Mouse (Mus musculus) left cerebral cortex, postnatal 36 days (tissue): ENCODE data around the gene Dcst1. TPM values are rescaled to one million over a fixed set of nuclear protein-coding genes. Genes with fewer than 3 reads are reported as not detected.

Experiments used
- DNase-seq, 2 experiments: peaks; one replicate each; pipeline ENCODE4 v3.0.0; 2021 to 2022; ENCODE audit warnings: low spot score in 2 of 2, mixed read lengths in 1 of 2
- intact Hi-C: fragments of 180-260 bp; cut with DNase I; formaldehyde crosslinking; loops from one replicate; pipeline ENCODE4 v1.15.1; 2025
- total RNA-seq, 2 experiments: library from RNA; stranded (reverse); gene quantifications; 2 replicates each; pipeline ENCODE4 v1.2.3; 2021

Dcst1 gene
- total RNA-seq, 2 experiments from 2014 or later: not detected

DNA sequence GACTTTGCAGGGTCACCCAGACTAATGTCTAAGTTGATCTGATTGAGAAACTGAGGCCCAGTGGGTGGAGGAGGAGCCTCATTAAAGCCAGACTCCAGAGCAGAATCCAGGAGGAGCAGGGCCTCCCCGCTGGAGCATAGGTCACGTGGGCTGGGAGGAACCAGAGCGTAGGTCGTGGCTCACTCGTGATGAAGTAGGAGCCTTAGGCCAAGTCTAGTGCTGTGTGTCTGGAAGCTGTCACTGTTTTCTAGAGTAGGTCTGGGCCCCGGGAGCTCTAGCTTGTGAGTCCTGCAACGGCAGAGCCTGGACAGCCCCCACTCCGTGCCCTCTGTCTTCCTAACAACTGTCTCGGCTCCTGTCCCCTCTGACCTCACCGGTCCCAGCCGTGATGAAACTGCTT, 2.3 kb upstream of the Dcst1 start:
- DNase-seq: no peak
- intact Hi-C loops: no loop called here

DNA sequence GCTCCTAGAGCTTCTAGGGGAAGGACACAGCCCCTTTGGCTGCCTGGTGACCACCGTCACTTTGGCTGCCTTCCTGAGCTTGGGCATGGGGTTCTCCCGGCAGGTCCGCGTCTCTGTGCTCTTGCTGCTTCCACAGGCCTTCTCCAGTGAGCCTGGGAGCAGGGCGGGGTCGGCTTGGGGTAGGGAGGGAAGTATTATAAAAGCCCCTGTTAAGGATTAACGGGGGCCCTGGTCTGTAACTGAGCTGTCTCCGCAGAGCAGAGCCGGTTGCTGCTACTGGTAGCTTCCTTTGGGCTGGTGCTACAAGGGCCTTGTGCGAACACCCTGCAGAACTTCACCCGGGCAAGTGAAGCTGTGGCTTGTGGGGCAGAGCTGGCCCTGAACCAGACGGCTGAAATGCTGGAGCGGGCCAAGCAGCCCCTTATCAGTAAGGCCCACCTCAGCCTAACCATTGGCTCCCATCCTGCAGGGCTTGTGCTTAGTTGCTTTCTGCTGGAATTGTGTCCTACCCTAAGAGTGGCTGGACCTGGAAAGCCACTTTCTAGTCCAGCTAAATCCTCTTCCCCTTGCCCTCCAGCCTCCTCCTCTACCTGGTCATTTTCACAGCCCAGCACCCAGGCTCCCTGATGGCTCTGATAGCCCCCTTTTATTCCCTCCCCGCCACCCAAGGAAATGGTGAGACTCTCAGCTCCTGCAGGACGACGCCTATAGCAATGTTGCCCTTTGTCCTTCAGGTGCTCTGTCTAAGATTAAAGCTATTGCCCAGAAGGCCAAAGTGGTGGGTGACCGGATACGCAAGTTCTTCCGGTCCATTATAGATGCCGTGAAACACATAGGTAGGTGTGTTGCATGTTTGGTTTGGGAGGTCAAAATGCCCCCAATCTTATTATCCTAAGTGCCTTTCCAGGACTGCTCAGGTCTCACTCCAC, 697 bp upstream of the Dcst1 start:
- intact Hi-C loops: no loop called here
- no peak for DNase-seq

DNA sequence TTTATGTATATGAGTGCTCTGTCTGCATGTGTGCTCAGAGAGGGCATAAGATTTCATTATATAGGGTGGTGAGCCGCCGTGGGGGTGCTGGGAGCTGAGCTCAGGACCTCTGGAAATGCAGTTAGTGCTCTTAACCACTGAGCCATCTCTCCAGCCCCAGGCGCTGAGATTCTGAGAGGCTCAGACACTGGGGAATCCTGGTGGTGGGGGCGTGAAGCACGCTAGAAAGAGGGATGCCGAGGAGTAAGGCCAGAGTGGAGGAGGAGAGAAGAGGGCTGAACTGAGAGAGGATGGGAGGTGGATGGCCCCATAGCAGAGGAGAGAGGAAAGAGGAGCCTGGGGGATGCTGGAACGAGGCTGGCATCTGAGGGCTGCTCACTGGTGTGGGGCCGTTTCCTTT, 422 bp downstream of the Dcst1 start:
- intact Hi-C loops: no loop called here

DNA sequence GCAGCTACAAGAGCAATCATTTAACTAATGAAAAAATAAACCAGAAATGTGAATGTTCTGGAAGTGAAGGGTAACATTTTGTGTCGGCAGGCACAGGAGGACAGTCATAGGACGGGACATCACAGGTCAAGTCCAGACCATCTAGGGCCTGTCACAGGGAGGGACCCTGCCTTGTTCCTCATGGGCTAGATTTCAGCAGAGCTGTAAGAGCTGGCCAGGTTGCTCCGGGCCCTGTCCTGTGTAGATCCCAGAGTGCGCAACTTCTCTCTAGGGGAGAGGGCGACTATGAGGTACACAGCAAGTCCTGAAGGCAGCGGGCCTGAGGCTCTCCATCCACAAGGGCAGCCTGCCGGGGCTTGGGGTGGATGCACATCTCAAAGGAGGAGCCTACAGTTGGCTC, 3.4 kb downstream of the Dcst1 start, which contains the start of gene Dcst2:
Dcst2 (plus strand) TSS at position 301 of the 400 bp plus-strand sequence.
- no peak for DNase-seq
- intact Hi-C loops: no loop called here

More for the DNA sequence above, 422 bp downstream of the Dcst1 start:
- no peak for DNase-seq

DNA sequence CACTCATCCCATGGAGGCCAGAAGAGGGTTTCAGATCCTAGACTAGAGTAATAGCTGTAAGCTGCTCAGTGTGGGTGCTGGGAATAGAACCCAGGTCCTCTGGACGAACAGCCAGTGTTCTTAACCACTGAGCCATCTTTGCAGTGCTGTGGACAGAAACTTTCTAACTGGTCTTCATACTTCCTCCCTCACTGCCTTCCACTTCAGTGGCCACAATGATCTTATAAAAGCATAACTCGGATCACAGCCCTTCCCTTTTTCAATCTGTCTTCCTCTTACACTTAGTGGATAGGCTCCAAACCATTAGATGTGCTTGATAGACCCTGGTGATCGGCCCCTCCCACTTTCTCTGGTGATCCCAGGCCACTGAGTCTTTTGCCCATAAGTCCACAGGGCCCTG, 4.8 kb downstream of the Dcst1 start:
- no peak for DNase-seq
- intact Hi-C loops: no loop called here

DNA sequence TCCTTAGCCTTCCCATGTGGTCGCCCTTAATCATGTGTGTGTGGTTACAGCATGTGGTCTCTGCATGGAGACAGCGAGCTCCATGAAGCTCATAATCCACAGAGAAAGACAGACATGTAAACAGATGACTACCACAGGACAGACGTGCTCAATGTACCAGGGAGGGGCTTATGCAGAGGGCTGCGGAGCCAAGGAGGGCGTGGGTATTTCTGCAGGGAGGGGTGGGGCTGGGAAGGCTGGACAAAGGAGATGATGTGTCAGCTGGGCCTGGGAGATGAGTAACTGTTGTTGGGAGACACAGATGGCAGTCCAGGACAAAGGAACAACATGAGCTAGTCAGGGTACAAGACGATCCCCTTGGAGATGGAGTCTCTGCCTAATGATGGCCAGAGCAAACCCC, 5.4 kb downstream of the Dcst1 start:
- intact Hi-C loops: no loop called here

DNA sequence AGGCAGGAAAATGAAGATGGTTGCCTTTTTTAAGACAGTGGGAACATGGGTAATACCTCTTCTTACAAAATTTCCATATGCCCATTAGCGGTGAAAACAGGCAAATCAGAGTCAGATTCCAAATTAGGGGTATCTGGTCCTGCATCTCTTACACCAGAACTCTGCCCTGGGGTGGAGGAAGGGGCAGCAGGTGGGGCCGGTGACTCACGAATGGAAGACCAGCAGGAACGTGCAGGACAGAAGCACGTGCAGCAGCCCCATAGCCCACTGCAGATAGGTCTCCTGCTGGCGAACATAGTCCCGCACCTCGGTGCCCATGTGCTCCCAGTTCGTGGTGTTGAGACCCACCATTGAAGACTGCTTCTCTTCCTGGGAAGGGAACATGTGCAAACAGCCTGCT, 9.0 kb downstream of the Dcst1 start:
- DNase-seq: no peak
- intact Hi-C loops: no loop called here

More for the DNA sequence above, 5.4 kb downstream of the Dcst1 start:
- DNase-seq: no peak

DNA sequence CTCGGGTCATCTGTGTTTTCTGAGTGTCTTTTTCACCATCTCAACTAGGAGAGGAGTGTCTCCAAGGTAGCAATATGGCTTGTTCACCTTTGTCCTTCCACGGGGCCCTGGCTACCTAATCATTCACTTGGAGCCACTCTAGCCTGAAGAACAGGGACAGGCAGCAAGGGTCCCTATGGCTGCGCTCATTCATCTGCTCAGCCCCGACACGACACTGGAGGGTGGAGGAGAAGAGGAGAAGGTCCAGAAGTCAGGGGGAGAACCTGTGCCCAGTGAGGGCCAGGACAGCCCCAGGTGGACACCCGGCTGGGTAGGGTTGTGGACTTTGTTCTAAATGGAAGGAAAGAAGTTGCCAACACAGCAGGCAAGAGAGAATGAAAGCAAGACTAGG, 9.5 kb downstream of the Dcst1 start:
- intact Hi-C loops: loop anchor here (2.0 kb wide), 1 partner anchor 15 kb away; no protein-coding TSS in a partner anchor
- no peak for DNase-seq

DNA sequence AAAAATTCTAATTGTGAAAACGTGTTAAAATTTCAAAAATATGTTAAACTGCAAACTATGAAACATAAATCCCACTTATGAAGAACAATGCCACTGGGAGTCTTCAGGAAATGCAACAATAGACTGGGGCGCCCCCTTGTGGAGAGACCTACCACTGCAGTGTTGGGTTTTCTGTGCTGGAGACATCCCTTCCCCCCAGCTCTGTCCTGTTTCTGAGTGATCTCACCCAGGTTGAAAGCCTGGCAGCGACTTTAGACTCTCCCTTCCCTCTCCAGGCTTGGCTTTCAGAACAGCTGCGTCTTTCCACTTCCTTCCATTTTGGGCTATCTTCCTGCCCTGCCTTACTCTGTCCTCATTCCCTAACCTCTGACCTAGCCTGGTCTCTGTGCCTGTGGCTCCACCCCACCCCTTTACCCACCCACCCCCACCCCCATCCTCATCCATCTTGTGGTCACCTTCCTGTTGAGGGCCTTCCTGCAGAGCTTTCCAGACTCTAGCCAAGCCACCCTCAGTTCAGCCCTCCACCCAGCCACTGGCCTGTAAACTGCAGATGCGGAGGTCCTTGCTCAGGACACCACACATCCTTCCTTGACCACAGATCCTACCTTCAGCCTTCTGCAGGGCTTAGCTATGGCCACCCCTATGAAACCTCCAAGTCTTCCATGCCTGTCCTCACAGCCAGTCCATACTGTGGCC, 10.1 kb downstream of the Dcst1 start:
- intact Hi-C loops: loop anchor here (2.0 to 5.0 kb wide), 2 partner anchors 14 to 38 kb away; no protein-coding TSS in a partner anchor
- DNase-seq: peak; percentile 82 to 86

DNA sequence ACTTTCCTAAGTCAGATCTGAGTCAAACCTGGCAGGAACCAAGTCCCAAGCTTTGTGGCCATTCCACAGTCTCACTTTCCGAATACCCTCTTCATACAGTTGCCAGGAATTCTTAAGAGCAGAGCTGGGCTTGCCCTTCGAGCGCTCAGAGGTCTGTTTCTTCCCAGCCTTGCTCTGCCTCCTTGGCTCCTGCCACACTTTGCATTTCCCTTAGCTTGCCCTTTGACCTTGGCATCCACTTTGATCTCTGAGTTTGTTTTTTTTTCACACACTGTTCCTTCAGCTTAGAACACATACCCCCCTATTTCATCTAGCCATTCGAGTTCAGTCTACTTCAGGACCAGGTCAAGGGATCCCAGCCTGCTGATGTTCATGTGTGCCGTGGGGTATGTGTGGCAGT, 13.8 kb downstream of the Dcst1 start:
- intact Hi-C loops: loop anchor here (5.0 kb wide), 1 partner anchor 34 kb away; no protein-coding TSS in a partner anchor
- no peak for DNase-seq

DNA sequence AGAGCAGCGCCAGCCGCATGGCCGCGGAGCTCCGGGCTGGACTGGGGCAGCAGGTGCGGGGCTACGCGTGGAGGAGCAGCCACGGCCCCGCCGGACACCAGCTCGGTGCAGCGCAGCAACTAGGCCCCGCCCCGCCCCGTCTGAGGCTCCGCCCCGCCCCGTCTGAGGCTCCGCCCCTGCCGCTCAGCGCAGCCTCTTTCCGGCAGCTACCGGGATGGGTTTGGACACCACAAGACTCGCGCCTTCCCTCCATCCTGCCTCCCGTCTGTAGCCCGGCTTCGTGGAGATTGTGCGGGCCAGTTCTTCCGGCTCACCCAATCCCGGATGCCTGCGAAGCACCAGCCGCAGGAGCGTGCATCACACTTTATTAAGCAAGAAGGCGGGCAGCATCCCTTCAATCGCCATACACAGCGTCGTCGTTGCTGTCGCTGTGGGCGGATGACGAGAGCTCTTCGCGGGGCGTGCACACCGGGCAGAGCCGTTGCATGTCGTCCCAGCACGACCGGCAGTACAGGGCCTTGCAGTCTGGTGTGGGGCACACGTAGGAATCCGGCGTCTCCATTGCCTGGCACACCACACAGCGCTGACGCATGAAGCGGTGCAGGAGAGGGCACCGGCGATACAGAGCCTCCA, 15.1 kb downstream of the Dcst1 start, which contains the start of gene Adam15:
Adam15 (minus strand) TSS at position 128 of the 633 bp plus-strand sequence.
- intact Hi-C loops: loop anchor here (5.0 kb wide), 1 partner anchor 33 kb away; no protein-coding TSS in a partner anchor
- peak; percentile 86 to 93 for DNase-seq

DNA sequence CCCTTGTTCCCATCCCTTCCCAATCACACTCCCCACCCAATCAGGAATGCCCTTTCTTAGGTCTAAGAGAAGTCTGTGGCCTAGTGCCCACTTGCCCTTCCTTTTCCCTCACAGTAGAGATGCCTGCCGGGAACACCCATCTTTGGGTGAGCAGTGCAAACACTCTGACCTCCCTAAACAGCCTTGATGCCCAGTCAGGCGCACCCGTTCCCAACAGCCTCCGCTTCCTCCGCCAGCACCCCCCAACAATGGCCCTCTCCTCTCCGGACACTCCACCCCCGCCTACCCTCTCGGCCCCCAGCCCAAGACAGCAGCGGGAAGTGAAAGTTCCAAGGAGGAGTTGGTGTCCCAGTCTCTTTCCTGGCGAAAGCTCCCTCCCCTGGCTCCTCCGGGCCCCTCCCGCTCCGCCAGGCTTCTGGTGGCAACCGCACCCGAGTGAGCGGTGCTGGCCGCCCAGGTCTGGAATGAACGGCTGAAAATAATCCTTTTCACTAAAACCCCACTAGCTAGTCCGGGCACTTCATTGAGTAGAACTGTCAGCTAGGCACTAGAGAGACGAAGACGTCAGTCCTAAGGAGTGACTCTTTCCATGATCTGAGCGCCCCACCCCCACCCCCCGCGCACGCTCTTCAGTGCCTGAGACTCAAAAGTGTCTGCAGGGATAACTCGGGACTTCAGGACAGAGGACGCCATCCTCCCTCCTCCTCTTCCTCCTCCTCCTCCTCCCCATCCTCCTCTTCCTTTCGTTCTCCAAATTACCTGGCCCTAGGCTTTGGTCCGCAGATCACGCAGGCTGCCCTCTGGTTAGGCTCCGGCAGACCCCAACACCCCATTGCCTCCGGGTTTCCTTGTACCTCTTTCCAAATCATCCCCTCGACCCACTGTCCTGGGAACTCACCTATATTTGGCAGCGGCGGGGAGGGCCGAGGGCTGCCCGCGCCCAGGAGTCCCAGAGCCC, 15.9 kb downstream of the Dcst1 start:
- intact Hi-C loops: no loop called here

DNA sequence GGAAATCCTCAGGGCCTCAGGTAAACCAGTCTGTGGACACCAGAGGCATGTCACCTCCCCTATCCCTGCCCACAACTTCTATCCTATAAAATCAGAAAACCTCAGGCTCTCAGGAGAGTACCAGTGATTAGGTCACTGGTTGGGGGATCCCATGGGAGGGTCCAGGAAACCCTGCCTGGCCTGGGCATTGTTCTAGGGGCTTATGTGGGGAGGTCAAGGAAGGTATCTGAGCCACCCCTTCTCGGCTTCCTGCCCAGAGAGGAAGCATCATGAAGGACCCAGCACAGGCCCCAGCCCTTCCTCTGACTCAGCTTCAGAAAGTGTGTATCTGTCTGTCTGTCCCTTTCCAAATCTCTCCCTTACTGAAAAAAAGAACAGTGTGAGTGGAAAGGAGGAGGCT, 17.1 kb downstream of the Dcst1 start:
- intact Hi-C loops: no loop called here
- DNase-seq: no peak

More for the DNA sequence above, 15.9 kb downstream of the Dcst1 start:
- peak; percentile 36 to 43 for DNase-seq

DNA sequence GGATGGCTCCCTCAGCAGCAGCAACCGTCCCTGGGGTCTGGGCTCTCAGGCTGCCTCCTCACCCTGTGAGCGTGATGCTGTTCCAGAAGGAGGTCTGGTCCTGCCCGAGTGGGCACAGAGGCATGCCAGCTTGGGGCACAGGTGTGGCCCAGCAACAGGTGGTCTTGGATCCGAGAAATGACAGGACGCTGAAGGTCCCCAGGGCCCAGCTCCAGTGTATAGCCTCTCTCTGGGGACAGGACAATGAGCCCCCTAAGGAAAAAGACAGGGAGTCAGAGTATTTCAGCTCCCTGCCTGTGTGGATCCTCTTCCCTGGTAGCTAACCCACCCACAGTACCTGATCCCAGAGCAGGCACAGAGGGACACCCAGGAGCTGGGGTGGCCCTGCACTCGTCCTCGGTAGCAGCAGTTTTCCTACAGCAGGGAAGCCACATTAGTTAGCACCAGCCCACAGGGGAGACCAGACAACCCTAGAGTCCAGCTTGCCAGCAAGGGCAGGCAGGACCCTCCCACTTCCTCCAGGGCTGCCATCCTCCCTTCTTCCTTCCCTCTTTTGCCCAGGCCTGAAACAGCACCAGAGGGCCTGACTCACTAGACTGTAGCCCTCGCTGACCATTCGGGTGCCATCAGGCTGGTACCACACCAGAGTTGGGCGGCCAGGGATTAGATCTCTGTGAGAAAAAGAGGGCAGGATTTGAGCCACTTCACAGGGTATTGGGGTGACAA, 18.1 kb downstream of the Dcst1 start:
- intact Hi-C loops: no loop called here
- no peak for DNase-seq

DNA sequence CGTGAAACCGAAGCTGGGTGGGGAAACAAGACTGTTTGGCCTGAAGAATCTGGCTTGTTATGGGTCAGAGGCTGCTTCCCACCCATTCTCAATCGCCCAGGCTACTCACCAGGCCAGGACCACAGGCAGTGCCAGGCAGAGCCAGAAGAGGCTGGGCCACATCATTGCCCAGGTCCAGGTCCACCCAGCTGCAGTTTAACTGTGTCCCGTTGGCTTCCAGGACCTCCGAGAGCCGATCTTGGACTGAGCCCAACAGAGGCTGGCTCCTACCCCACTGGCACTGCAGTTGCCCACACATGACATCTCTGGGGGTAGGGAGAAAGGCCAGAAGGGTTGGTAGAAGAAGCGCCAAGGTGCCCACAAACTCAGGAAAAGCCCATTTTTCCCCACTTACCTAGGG, 21.8 kb downstream of the Dcst1 start:
- intact Hi-C loops: no loop called here

DNA sequence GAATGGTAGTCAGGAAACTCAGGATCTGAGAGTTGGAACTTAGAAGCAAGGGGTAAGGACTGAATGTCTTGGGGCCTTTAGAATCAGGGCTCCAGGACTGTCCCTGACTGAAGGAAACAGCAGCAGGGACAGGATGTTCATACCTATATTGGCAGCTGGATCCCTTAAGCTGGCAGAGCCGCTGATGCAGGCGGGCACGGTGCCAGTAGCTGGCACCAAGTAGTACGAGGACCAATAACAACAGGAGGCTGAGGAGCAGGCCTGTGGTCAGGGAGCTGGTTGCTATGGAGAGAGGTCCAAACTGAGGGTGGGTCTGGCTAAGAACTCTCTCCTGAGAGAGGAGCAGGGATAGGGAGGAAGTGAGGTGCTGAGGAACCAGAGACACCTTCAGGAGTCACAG, 23.3 kb downstream of the Dcst1 start:
- intact Hi-C loops: loop anchor here (2.0 kb wide), 1 partner anchor 13 kb away; no protein-coding TSS in a partner anchor
- DNase-seq: no peak

More for the DNA sequence above, 21.8 kb downstream of the Dcst1 start:
- DNase-seq: no peak

DNA sequence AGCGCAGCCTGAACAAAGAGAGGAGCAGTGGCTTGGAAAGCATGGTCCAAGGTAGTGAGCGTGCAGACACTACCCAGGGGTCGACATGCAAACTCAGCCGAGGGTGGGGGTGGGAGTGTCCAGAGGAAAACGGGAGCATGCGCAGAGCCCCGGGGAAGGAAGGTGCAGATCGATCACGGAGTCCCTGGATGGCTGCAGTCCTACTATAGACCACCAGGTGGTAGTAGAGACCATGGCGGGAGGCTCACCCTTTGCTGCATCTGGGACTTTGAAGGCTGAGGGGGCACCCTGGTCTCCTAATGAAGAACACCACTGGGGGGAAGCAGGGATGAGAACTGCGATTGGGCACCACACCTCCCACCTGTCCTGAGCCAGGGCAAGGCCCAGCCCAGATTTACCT, 24.6 kb downstream of the Dcst1 start:
- peak; percentile 64 to 74 for DNase-seq
- intact Hi-C loops: loop anchor here (2.0 kb wide), 1 partner anchor 14 kb away; no protein-coding TSS in a partner anchor

DNA sequence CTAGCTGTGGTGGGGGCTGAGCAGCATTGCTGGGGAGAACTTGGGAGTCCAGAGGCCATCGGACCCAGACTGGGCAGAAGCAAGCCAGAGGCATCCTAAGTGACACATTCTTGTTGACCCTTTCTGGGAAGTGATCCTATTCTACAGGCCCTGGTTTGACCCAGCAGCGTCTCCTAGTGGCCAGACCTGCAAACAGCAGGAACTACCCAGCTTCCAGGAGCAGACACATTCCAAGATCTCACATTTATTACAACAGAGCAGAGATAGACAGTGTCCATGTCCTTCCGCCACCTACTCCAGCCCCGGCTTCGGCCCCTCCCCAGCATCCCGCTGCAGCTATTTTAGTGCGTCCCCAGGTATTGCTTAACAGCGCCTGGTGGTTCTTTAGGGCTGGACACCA, 25.6 kb downstream of the Dcst1 start:
- intact Hi-C loops: loop anchor here (2.0 kb wide), 1 partner anchor 19 kb away; no protein-coding TSS in a partner anchor
- peak; percentile 57 for DNase-seq
